Mouse (Mus musculus): Measurements from ENCODE around the gene Pde10a. TPM values are rescaled to one million over a fixed set of nuclear protein-coding genes. Genes with fewer than 3 reads are reported as not detected.

Gene Pde10a
- polyA plus RNA-seq, 1 experiment = 1.5 TPM

DNA sequence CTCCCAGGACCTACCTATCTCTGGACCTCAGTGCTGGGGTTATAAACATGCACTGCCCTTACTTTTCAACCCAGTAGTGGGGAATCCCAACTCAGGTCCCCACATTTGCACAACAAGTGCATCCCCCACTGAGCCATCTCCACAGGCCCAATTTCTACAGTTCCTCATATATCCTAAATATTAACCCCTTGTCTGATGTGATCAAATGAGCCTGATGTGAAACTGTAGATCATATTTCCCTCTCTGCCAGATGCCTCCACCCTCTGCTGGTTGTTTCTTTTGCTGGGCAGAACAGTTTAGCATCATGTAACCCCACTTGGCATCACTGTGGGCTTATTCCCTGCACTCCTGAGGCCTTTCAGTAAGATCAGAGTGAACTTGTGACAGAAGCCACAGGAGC lies 390.5 kb downstream of the Pde10a start:
- Histone ChIP-seq H3K27me3 (ENCODE audit: control insufficient read depth, insufficient read depth, low read length) (no peaks in the 10 kb centered on the region), H3K4me1 (ENCODE audit: control insufficient read depth, insufficient read depth, insufficient read length) (no peaks in the 10 kb centered on the region), H3K27ac (ENCODE audit: insufficient read depth, low read length) (no peak overlapping the region), H3K36me3 (ENCODE audit: control insufficient read depth, insufficient read depth, low read length) (no peaks in the 10 kb centered on the region), H3K4me3 (ENCODE audit: extremely low read depth, insufficient read depth, insufficient read length) (no peak overlapping the region)
- TF ChIP-seq CTCF (IDR thresholded peaks at IDR 0.05; ENCODE audit: extremely low read depth, insufficient read depth, insufficient read length, insufficient replicate concordance) (no peak), POLR2A (IDR thresholded peaks at IDR 0.05; ENCODE audit: low read depth, low read length) (no peak)
- DNase-seq (ENCODE audit: low read depth in 1 of 2, low spot score in 2 of 2) = no peak

DNA sequence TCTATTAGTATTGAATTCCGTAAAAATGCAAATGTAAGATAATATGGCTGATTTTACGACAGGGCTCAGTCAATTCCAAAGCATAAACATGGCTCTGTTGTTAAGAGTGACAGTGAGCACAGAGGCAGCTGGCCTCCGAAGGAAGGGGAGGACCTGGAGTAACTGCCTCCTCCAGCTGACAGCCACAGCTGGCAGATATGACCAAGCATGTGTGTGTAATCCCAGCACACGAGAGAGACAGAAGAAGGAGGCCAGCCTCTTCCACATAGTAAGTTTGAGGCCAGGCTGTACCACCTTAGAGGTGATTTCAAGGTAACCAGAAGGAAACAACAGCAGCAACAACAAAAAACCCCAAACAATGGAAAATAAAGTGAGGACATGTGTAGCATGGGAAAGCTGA lies 397.9 kb downstream of the Pde10a start:
- no peaks in the 10 kb centered on the region for H3K4me1 ChIP-seq (ENCODE audit: control insufficient read depth, insufficient read depth, insufficient read length)
- no peak overlapping the region for H3K27ac ChIP-seq (ENCODE audit: insufficient read depth, low read length)
- no peak for DNase-seq (ENCODE audit: low read depth in 1 of 2, low spot score in 2 of 2)
- TF ChIP-seq POLR2A (IDR thresholded peaks at IDR 0.05; ENCODE audit: low read depth, low read length) = no peak
- no peak for TF ChIP-seq CTCF (IDR thresholded peaks at IDR 0.05; ENCODE audit: extremely low read depth, insufficient read depth, insufficient read length, insufficient replicate concordance)
- H3K36me3 ChIP-seq (ENCODE audit: control insufficient read depth, insufficient read depth, low read length) = no peaks in the 10 kb centered on the region
- 60% methylated on average over 4 of the region's 4 CpGs for WGBS
- H3K27me3 ChIP-seq (ENCODE audit: control insufficient read depth, insufficient read depth, low read length) = no peaks in the 10 kb centered on the region
- no peak overlapping the region for H3K4me3 ChIP-seq (ENCODE audit: extremely low read depth, insufficient read depth, insufficient read length)

DNA sequence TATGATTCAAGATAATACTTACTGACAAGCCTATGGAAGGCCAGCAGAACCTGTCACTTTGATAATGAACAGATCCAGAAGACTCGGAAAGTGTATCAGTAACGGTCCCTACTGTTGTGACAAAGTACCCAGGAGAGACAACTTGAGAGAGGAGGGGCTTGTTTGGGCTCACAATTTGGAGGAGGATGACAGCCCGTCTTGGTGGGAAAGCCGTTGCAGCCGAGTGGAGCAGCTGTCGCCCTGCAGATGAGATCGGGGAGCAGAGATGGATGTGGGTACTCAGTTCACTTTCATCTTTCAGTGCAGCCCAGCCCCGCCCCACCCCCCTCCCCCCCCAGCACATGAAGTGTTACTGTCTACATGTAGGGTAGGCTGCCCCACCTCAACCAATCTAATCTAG lies 398.6 kb downstream of the Pde10a start:
- Histone ChIP-seq H3K27me3 (ENCODE audit: control insufficient read depth, insufficient read depth, low read length) (no peaks in the 10 kb centered on the region), H3K36me3 (ENCODE audit: control insufficient read depth, insufficient read depth, low read length) (no peaks in the 10 kb centered on the region), H3K27ac (ENCODE audit: insufficient read depth, low read length) (no peak overlapping the region), H3K4me1 (ENCODE audit: control insufficient read depth, insufficient read depth, insufficient read length) (no peaks in the 10 kb centered on the region), H3K4me3 (ENCODE audit: extremely low read depth, insufficient read depth, insufficient read length) (no peak overlapping the region)
- DNase-seq (ENCODE audit: low read depth in 1 of 2, low spot score in 2 of 2) = no peak
- 71% methylated on average over 8 of the region's 8 CpGs for WGBS
- no peak for TF ChIP-seq CTCF (IDR thresholded peaks at IDR 0.05; ENCODE audit: extremely low read depth, insufficient read depth, insufficient read length, insufficient replicate concordance)
- TF ChIP-seq POLR2A (IDR thresholded peaks at IDR 0.05; ENCODE audit: low read depth, low read length) = no peak

DNA sequence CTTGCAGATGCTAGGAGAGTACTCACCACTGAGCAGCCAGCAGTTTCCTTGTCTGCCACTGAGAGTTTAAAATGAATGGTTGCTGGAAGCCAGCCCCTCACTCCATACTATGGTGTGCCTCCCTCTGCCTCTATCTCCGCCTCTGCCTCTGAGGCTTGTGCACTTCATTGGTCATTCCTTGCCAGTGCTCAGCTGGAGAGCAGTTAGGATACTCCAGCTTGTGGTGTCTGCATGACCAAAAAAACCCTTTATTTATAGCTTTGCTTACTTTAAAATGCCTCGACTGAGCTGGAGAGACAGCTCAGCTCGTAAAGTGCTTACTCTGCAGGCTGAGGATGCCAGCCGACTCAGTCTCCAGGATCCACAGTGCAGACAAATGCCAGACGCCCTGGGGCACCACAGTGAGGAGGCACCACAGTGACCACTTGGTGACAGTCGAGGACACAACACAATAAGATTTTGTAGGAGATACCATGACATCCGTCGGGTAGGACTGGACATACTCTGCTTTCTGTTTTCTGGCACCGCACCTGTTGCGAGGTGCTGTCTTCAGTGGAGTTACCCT lies 400.7 kb downstream of the Pde10a start:
- TF ChIP-seq CTCF (IDR thresholded peaks at IDR 0.05; ENCODE audit: extremely low read depth, insufficient read depth, insufficient read length, insufficient replicate concordance) = no peak
- no peak for TF ChIP-seq POLR2A (IDR thresholded peaks at IDR 0.05; ENCODE audit: low read depth, low read length)
- H3K4me3 ChIP-seq (ENCODE audit: extremely low read depth, insufficient read depth, insufficient read length) = no peak overlapping the region
- WGBS = 75% methylated on average over 10 of the region's 10 CpGs
- H3K27me3 ChIP-seq (ENCODE audit: control insufficient read depth, insufficient read depth, low read length) = no peaks in the 10 kb centered on the region
- no peak for DNase-seq (ENCODE audit: low read depth in 1 of 2, low spot score in 2 of 2)
- H3K4me1 ChIP-seq (ENCODE audit: control insufficient read depth, insufficient read depth, insufficient read length) = no peaks in the 10 kb centered on the region
- H3K36me3 ChIP-seq (ENCODE audit: control insufficient read depth, insufficient read depth, low read length) = no peaks in the 10 kb centered on the region
- no peak overlapping the region for H3K27ac ChIP-seq (ENCODE audit: insufficient read depth, low read length)

DNA sequence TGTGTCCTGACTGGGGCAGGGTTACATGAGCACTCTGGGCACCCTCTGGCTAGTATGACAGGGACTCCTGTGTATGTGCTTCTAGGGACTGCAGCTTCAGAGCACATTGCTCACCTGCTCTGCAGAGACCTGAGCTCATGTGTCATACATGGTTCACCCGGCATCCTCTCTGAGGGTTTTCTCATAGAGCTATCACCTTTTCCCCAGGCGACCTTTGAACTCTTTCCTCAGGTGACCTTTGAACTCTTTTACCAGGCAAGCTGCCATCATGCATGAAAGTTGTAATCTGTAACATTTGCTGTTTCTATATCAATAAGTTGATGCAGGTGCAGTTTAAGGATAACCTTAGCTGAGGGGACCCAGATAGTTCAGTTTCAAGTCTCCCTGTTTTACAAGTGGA lies 403.4 kb downstream of the Pde10a start:
- no peaks in the 10 kb centered on the region for H3K4me1 ChIP-seq (ENCODE audit: control insufficient read depth, insufficient read depth, insufficient read length)
- no peaks in the 10 kb centered on the region for H3K36me3 ChIP-seq (ENCODE audit: control insufficient read depth, insufficient read depth, low read length)
- DNase-seq (ENCODE audit: low read depth in 1 of 2, low spot score in 2 of 2) = no peak
- 85% methylated on average over 2 of the region's 2 CpGs for WGBS
- no peak for TF ChIP-seq CTCF (IDR thresholded peaks at IDR 0.05; ENCODE audit: extremely low read depth, insufficient read depth, insufficient read length, insufficient replicate concordance)
- no peak for TF ChIP-seq POLR2A (IDR thresholded peaks at IDR 0.05; ENCODE audit: low read depth, low read length)
- no peak overlapping the region for H3K27ac ChIP-seq (ENCODE audit: insufficient read depth, low read length)
- H3K4me3 ChIP-seq (ENCODE audit: extremely low read depth, insufficient read depth, insufficient read length) = no peak overlapping the region
- no peaks in the 10 kb centered on the region for H3K27me3 ChIP-seq (ENCODE audit: control insufficient read depth, insufficient read depth, low read length)

DNA sequence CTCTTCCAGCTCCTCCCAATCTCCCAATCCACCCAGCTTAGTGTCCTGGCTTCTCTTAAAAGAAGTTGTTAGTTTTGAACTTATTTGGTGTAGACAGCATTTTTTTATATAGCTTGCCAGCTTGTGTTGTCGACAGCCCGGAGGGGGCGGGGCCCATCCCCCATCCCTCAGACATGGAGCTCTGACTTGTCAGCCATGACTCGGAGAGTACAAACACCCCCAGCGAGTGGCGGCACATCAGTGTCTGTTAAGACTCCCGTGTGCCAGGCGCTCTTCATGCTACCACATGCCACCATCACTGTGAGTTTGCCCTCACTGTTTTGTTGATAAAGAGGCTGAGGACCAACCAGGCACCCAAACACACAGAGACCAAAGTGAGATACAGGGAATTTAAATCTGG lies 404.5 kb downstream of the Pde10a start:
- H3K27ac ChIP-seq (ENCODE audit: insufficient read depth, low read length) = no peak overlapping the region
- no peak overlapping the region for H3K4me3 ChIP-seq (ENCODE audit: extremely low read depth, insufficient read depth, insufficient read length)
- no peak for DNase-seq (ENCODE audit: low read depth in 1 of 2, low spot score in 2 of 2)
- 84% methylated on average over 8 of the region's 8 CpGs for WGBS
- TF ChIP-seq CTCF (IDR thresholded peaks at IDR 0.05; ENCODE audit: extremely low read depth, insufficient read depth, insufficient read length, insufficient replicate concordance) (no peak), POLR2A (IDR thresholded peaks at IDR 0.05; ENCODE audit: low read depth, low read length) (no peak)
- H3K4me1 ChIP-seq (ENCODE audit: control insufficient read depth, insufficient read depth, insufficient read length) = no peaks in the 10 kb centered on the region
- no peaks in the 10 kb centered on the region for H3K27me3 ChIP-seq (ENCODE audit: control insufficient read depth, insufficient read depth, low read length)
- H3K36me3 ChIP-seq (ENCODE audit: control insufficient read depth, insufficient read depth, low read length) = no peaks in the 10 kb centered on the region

DNA sequence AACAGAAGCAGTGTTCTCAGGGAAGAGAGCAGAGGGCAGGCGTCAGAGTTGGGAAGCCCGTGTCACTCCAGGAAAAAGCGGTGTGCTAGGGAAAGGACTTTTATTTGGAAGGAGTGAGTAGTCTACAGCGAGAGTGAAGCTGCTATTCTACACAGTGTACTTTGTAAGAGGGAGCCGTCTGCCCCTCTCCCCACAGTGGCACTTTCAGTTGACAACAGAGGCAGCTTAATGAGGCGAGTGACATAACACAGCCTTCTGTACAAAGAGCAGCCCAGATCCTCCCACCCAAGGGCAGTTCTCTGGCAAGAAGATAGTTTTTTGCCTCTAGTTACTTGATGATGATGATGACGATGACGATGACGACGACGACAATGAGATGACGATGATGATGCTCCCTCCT lies 410.4 kb downstream of the Pde10a start:
- H3K27me3 ChIP-seq (ENCODE audit: control insufficient read depth, insufficient read depth, low read length) = no peaks in the 10 kb centered on the region
- H3K4me3 ChIP-seq (ENCODE audit: extremely low read depth, insufficient read depth, insufficient read length) = no peak overlapping the region
- no peaks in the 10 kb centered on the region for H3K36me3 ChIP-seq (ENCODE audit: control insufficient read depth, insufficient read depth, low read length)
- no peak for DNase-seq (ENCODE audit: low read depth in 1 of 2, low spot score in 2 of 2)
- no peaks in the 10 kb centered on the region for H3K4me1 ChIP-seq (ENCODE audit: control insufficient read depth, insufficient read depth, insufficient read length)
- H3K27ac ChIP-seq (ENCODE audit: insufficient read depth, low read length) = no peak overlapping the region
- 66% methylated on average over 12 of the region's 12 CpGs for WGBS
- TF ChIP-seq POLR2A (IDR thresholded peaks at IDR 0.05; ENCODE audit: low read depth, low read length) (no peak), CTCF (IDR thresholded peaks at IDR 0.05; ENCODE audit: extremely low read depth, insufficient read depth, insufficient read length, insufficient replicate concordance) (no peak)
